Mouse (Mus musculus): Measurements from ENCODE around the gene Olfr1111. TPM values are rescaled to one million over a fixed set of nuclear protein-coding genes. Genes with fewer than 3 reads are reported as not detected.
"Not testable (repeated sequence)": the region's sequence is repeated elsewhere in the genome, so short reads cannot be mapped to it uniquely, and the experiment has no call there.

Olfr1111 gene
- not detected in 2 replicates for polyA plus RNA-seq (2012; ENCODE audit: insufficient read depth, insufficient read length, low replicate concordance, missing spikeins)

- no peaks in the 10 kb centered on the region for H3K4me1 ChIP-seq (ENCODE audit: control insufficient read depth, insufficient read depth, low read length)
- H3K27ac ChIP-seq (ENCODE audit: insufficient read depth, low read depth, low read length): no peak within 1 kb of the TSS
- no peak for TF ChIP-seq CTCF (IDR thresholded peaks at IDR 0.05; ENCODE audit: insufficient read depth, low read depth, low read length)
- TF ChIP-seq POLR2A (IDR thresholded peaks at IDR 0.05; ENCODE audit: insufficient read depth, low read depth, low read length): no peak
- no peak within 1 kb of the TSS for H3K4me3 ChIP-seq (ENCODE audit: insufficient read depth, low read depth, low read length)
Observed at GRCm38 (mm10) chr2:87152524-87152923, at the start of gene Olfr1111. Olfr1111 (minus strand) TSS chr2:87152624.

GRCm38 (mm10) chr2:87187498-87187897 is 35.1 kb upstream of the Olfr1111 start, which contains the start of gene Olfr1112:
Olfr1112 (plus strand) TSS chr2:87187798.
- 88% methylated on average over 1 of the region's 1 CpGs for WGBS
- Histone ChIP-seq H3K4me1 (ENCODE audit: control insufficient read depth, insufficient read depth, low read length) (no peaks in the 10 kb centered on the region), H3K27ac (ENCODE audit: insufficient read depth, low read depth, low read length) (no peak within 1 kb of the TSS), H3K4me3 (ENCODE audit: insufficient read depth, low read depth, low read length) (no peak within 1 kb of the TSS)
- no peak for TF ChIP-seq POLR2A (IDR thresholded peaks at IDR 0.05; ENCODE audit: insufficient read depth, low read depth, low read length)
- TF ChIP-seq CTCF (IDR thresholded peaks at IDR 0.05; ENCODE audit: insufficient read depth, low read depth, low read length): no peak

GRCm38 (mm10) chr2:87167731-87168130 is 15.3 kb upstream of the Olfr1111 start:
- not testable (repeated sequence) for H3K27ac ChIP-seq (ENCODE audit: insufficient read depth, low read depth, low read length); H3K4me3 ChIP-seq (ENCODE audit: insufficient read depth, low read depth, low read length); H3K4me1 ChIP-seq (ENCODE audit: control insufficient read depth, insufficient read depth, low read length)
- 74% methylated on average over 2 of the region's 2 CpGs for WGBS

- Histone ChIP-seq H3K4me1 (ENCODE audit: control insufficient read depth, insufficient read depth, low read length) (no peaks in the 10 kb centered on the region), H3K4me3 (ENCODE audit: insufficient read depth, low read depth, low read length) (no peak within 1 kb of the TSS), H3K27ac (ENCODE audit: insufficient read depth, low read depth, low read length) (no peak within 1 kb of the TSS)
- 80% methylated on average over 1 of the region's 1 CpGs for WGBS
- TF ChIP-seq POLR2A (IDR thresholded peaks at IDR 0.05; ENCODE audit: insufficient read depth, low read depth, low read length): no peak
- no peak for TF ChIP-seq CTCF (IDR thresholded peaks at IDR 0.05; ENCODE audit: insufficient read depth, low read depth, low read length)
Observed at GRCm38 (mm10) chr2:87140200-87140599, 12.2 kb downstream of the Olfr1111 start, which contains the start of gene Olfr1110. Olfr1110 (minus strand) TSS chr2:87140300.

- TF ChIP-seq POLR2A (IDR thresholded peaks at IDR 0.05; ENCODE audit: insufficient read depth, low read depth, low read length): no peak
- no peak for TF ChIP-seq CTCF (IDR thresholded peaks at IDR 0.05; ENCODE audit: insufficient read depth, low read depth, low read length)
- no peak within 1 kb of the TSS for H3K4me3 ChIP-seq (ENCODE audit: insufficient read depth, low read depth, low read length)
- H3K4me1 ChIP-seq (ENCODE audit: control insufficient read depth, insufficient read depth, low read length): no peaks in the 10 kb centered on the region
Observed at GRCm38 (mm10) chr2:87114467-87114866, 38.0 kb downstream of the Olfr1111 start, which contains the start of gene Olfr259. Olfr259 (minus strand) TSS chr2:87114567.

More at GRCm38 (mm10) chr2:87114467-87114866, 38.0 kb downstream of the Olfr1111 start, which contains the start of gene Olfr259:
- H3K27ac ChIP-seq (ENCODE audit: insufficient read depth, low read depth, low read length): no peak within 1 kb of the TSS

Other genes with a start within 250 kb of the Olfr1111 start
- not detected in 2 replicates for gene Olfr1098, start 228.1 kb downstream of the Olfr1111 start, polyA plus RNA-seq (2012; ENCODE audit: insufficient read depth, insufficient read length, low replicate concordance, missing spikeins)
- not detected in 2 replicates for gene Olfr1099, start 191.9 kb downstream of the Olfr1111 start, polyA plus RNA-seq (2012; ENCODE audit: insufficient read depth, insufficient read length, low replicate concordance, missing spikeins)
- not detected in 2 replicates for gene Olfr1100, start 172.7 kb downstream of the Olfr1111 start, polyA plus RNA-seq (2012; ENCODE audit: insufficient read depth, insufficient read length, low replicate concordance, missing spikeins)
- not detected in 2 replicates for gene Olfr1101, start 161.4 kb downstream of the Olfr1111 start, polyA plus RNA-seq (2012; ENCODE audit: insufficient read depth, insufficient read length, low replicate concordance, missing spikeins)
- not detected in 2 replicates for gene Olfr1102, start 154.2 kb downstream of the Olfr1111 start, polyA plus RNA-seq (2012; ENCODE audit: insufficient read depth, insufficient read length, low replicate concordance, missing spikeins)
- gene Olfr1104, start 125.5 kb downstream of the Olfr1111 start, polyA plus RNA-seq (2012; ENCODE audit: insufficient read depth, insufficient read length, low replicate concordance, missing spikeins): not detected in 2 replicates
- gene Olfr1105, start 116.1 kb downstream of the Olfr1111 start, polyA plus RNA-seq (2012; ENCODE audit: insufficient read depth, insufficient read length, low replicate concordance, missing spikeins): not detected in 2 replicates
- gene Olfr1106, start 100.4 kb downstream of the Olfr1111 start, polyA plus RNA-seq (2012; ENCODE audit: insufficient read depth, insufficient read length, low replicate concordance, missing spikeins): not detected in 2 replicates
- gene Olfr1107, start 76.8 kb downstream of the Olfr1111 start, polyA plus RNA-seq (2012; ENCODE audit: insufficient read depth, insufficient read length, low replicate concordance, missing spikeins): not detected in 2 replicates
- not detected in 2 replicates for gene Olfr1109, start 56.6 kb downstream of the Olfr1111 start, polyA plus RNA-seq (2012; ENCODE audit: insufficient read depth, insufficient read length, low replicate concordance, missing spikeins)
- gene Olfr259, start 38.1 kb downstream of the Olfr1111 start, polyA plus RNA-seq (2012; ENCODE audit: insufficient read depth, insufficient read length, low replicate concordance, missing spikeins): not detected in 2 replicates
- not detected in 2 replicates for gene Olfr1110, start 12.3 kb downstream of the Olfr1111 start, polyA plus RNA-seq (2012; ENCODE audit: insufficient read depth, insufficient read length, low replicate concordance, missing spikeins)
- not detected in 2 replicates for gene Olfr1112, start 35.2 kb upstream of the Olfr1111 start, polyA plus RNA-seq (2012; ENCODE audit: insufficient read depth, insufficient read length, low replicate concordance, missing spikeins)
- gene Olfr1113, start 56.3 kb upstream of the Olfr1111 start, polyA plus RNA-seq (2012; ENCODE audit: insufficient read depth, insufficient read length, low replicate concordance, missing spikeins): not detected in 2 replicates
- gene Olfr1115, start 95.4 kb upstream of the Olfr1111 start, polyA plus RNA-seq (2012; ENCODE audit: insufficient read depth, insufficient read length, low replicate concordance, missing spikeins): not detected in 2 replicates
- gene Olfr1116, start 114.9 kb upstream of the Olfr1111 start, polyA plus RNA-seq (2012; ENCODE audit: insufficient read depth, insufficient read length, low replicate concordance, missing spikeins): not detected in 2 replicates
- not detected in 2 replicates for gene Olfr1118, start 155.0 kb upstream of the Olfr1111 start, polyA plus RNA-seq (2012; ENCODE audit: insufficient read depth, insufficient read length, low replicate concordance, missing spikeins)
- gene Olfr1120, start 202.2 kb upstream of the Olfr1111 start, polyA plus RNA-seq (2012; ENCODE audit: insufficient read depth, insufficient read length, low replicate concordance, missing spikeins): not detected in 2 replicates
- gene Olfr1121, start 217.3 kb upstream of the Olfr1111 start, polyA plus RNA-seq (2012; ENCODE audit: insufficient read depth, insufficient read length, low replicate concordance, missing spikeins): not detected in 2 replicates
- not detected in 2 replicates for gene Olfr1122, start 233.2 kb upstream of the Olfr1111 start, polyA plus RNA-seq (2012; ENCODE audit: insufficient read depth, insufficient read length, low replicate concordance, missing spikeins)

All from olfactory bulb, adult 2 months (tissue).